Mouse (Mus musculus) heart, embryonic 12.5 days (tissue): Measurements from ENCODE around the gene Rictor. TPM values are rescaled to one million over a fixed set of nuclear protein-coding genes. Genes with fewer than 3 reads are reported as not detected.
"Not testable (repeated sequence)": the region's sequence is repeated elsewhere in the genome, so short reads cannot be mapped to it uniquely, and the experiment has no call there.

Source experiments
- ATAC-seq: fragments of 200-750 bp; cut with Nextera tagmentation; 2 replicates; pipeline ENCODE4 v1.8.0; 2017; ENCODE audit warnings: moderate TSS enrichment, moderate library complexity; ENCODE audit not compliant: insufficient number of reproducible peaks, low FRiP score
- H3K27ac ChIP-seq: fragments of 300-500 bp; sonication (generic); 2 replicates; pipeline ENCODE4 v1.5.1; 2016; ENCODE audit warnings: mild to moderate bottlenecking, moderate library complexity; ENCODE audit not compliant: poor library complexity, severe bottlenecking
- H3K27me3 ChIP-seq: fragments of 300-500 bp; sonication (generic); replicated peaks from 2 replicates; pipeline ENCODE4 v1.6.1; 2016; ENCODE audit warnings: mild to moderate bottlenecking, moderate library complexity
- H3K36me3 ChIP-seq: fragments of 300-500 bp; sonication (generic); 2 replicates; pipeline ENCODE4 v1.6.1; 2016; ENCODE audit warnings: mild to moderate bottlenecking, moderate library complexity
- H3K4me1 ChIP-seq: fragments of 300-500 bp; sonication (generic); replicated peaks from 2 replicates; pipeline ENCODE4 v1.6.1; 2016; ENCODE audit warnings: mild to moderate bottlenecking
- H3K4me2 ChIP-seq: fragments of 300-500 bp; sonication (generic); 2 replicates; pipeline ENCODE4 v1.6.1; 2016; ENCODE audit warnings: mild to moderate bottlenecking, moderate library complexity
- H3K4me3 ChIP-seq: fragments of 300-500 bp; sonication (generic); 2 replicates; pipeline ENCODE4 v1.5.1; 2016; ENCODE audit warnings: mild to moderate bottlenecking
- H3K9ac ChIP-seq: fragments of 300-500 bp; sonication (generic); 2 replicates; pipeline ENCODE4 v1.6.1; 2016; ENCODE audit warnings: mild to moderate bottlenecking, moderate library complexity
- H3K9me3 ChIP-seq: fragments of 300-500 bp; sonication (generic); replicated peaks from 2 replicates; pipeline ENCODE4 v1.6.1; 2016; ENCODE audit warnings: mild to moderate bottlenecking, moderate library complexity
- WGBS: fragments of 180-500 bp; shearing (Covaris S2); methylation state at CpG from one replicate; pipeline ENCODE4 v1.1.7; 2016; 5-methylcytosine and 5-hydroxymethylcytosine counted together
- polyA plus RNA-seq: library from polyadenylated mRNA; unstranded; fragments of >200 nt; fragmentation: Nextera tagmentation; extraction: Ambion mirVana; gene quantifications from 2 replicates; pipeline ENCODE4 v1.2.1, GENCODE M21; 2016

Rictor gene
- polyA plus RNA-seq, 1 experiment from 2014 or later: 33.5 TPM

DNA sequence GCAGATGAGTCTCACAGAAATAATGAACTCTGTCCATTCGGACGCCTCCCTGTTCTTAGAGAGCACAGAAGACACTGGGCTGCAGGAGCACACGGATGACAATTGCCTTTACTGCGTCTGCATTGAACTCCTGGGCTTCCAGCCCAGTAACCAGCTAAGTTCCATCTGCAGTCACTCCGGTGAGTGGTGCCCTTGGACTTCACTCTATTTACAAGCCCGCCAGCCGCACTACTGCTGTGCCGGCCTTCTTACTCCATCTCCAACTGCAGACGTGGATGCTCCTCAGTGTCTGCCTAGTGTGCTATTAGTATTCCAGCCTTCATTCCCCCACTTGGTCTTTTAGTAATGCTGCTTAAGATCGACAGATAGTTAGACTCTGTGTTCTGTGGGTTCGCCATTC is 83.5 kb downstream of the Rictor start:
- Histone ChIP-seq H3K9me3 (no peaks in the 10 kb centered on the region), H3K4me1 (no peaks in the 10 kb centered on the region), H3K4me3 (no peak overlapping the region), H3K4me2 (no peak overlapping the region), H3K36me3 (peaks cover 80% of the 10 kb centered on the region), H3K27ac (no peak overlapping the region), H3K27me3 (no peaks in the 10 kb centered on the region), H3K9ac (no peak overlapping the region)
- whole genome bisulfite sequencing: 92% methylated on average over 11 of the region's 11 CpGs
- no peak for ATAC-seq

GRCm38 (mm10) chr15:6792846-6793245 is 84.7 kb downstream of the Rictor start:
- no peaks in the 10 kb centered on the region for H3K27me3 ChIP-seq
- H3K4me1 ChIP-seq: no peaks in the 10 kb centered on the region
- peaks cover 80% of the 10 kb centered on the region for H3K36me3 ChIP-seq
- no peak for ATAC-seq
- H3K9ac ChIP-seq: no peak overlapping the region
- 86% methylated on average over 7 of the region's 7 CpGs for WGBS
- no peak overlapping the region for H3K4me2 ChIP-seq
- H3K9me3 ChIP-seq: no peaks in the 10 kb centered on the region
- no peak overlapping the region for H3K27ac ChIP-seq
- H3K4me3 ChIP-seq: no peak overlapping the region

- not testable (repeated sequence) for H3K9ac ChIP-seq, H3K4me3 ChIP-seq, H3K9me3 ChIP-seq, H3K4me2 ChIP-seq, H3K4me1 ChIP-seq, H3K27ac ChIP-seq, ATAC-seq, H3K27me3 ChIP-seq
- WGBS: 97% methylated on average over 8 of the region's 8 CpGs
- peaks cover 31% of the 10 kb centered on the region for H3K36me3 ChIP-seq
Measured at GRCm38 (mm10) chr15:6801212-6801611, 93.0 kb downstream of the Rictor start.

- no peaks in the 10 kb centered on the region for H3K36me3 ChIP-seq
- H3K4me3 ChIP-seq: no peak overlapping the region
- ATAC-seq: no peak
- no peak overlapping the region for H3K9ac ChIP-seq
- no peak overlapping the region for H3K27ac ChIP-seq
- 0 out of 2 replicates have a peak, but pooled peaks cover 5% of the 10 kb centered on the region for H3K9me3 ChIP-seq
- H3K4me2 ChIP-seq: no peak overlapping the region
- no peaks in the 10 kb centered on the region for H3K4me1 ChIP-seq
- H3K27me3 ChIP-seq: no peaks in the 10 kb centered on the region
- 57% methylated on average over 4 of the region's 4 CpGs for WGBS
Measured at GRCm38 (mm10) chr15:6815807-6816206, 107.6 kb downstream of the Rictor start.

- no peaks in the 10 kb centered on the region for H3K36me3 ChIP-seq
- H3K27ac ChIP-seq: no peak overlapping the region
- H3K9ac ChIP-seq: no peak overlapping the region
- ATAC-seq: no peak
- H3K27me3 ChIP-seq: no peaks in the 10 kb centered on the region
- WGBS: 42% methylated on average over 4 of the region's 4 CpGs
- no peaks in the 10 kb centered on the region for H3K9me3 ChIP-seq
- no peaks in the 10 kb centered on the region for H3K4me1 ChIP-seq
- no peak overlapping the region for H3K4me3 ChIP-seq
- no peak overlapping the region for H3K4me2 ChIP-seq
Measured at GRCm38 (mm10) chr15:6840199-6840598, 132.0 kb downstream of the Rictor start.

GRCm38 (mm10) chr15:6849851-6850250 is 141.7 kb downstream of the Rictor start:
- H3K4me1 ChIP-seq: no peaks in the 10 kb centered on the region
- no peak overlapping the region for H3K4me3 ChIP-seq
- no peaks in the 10 kb centered on the region for H3K27me3 ChIP-seq
- no peak overlapping the region for H3K4me2 ChIP-seq
- no peak overlapping the region for H3K27ac ChIP-seq
- no peak for ATAC-seq
- WGBS: 65% methylated on average over 1 of the region's 1 CpGs
- H3K9ac ChIP-seq: no peak overlapping the region
- no peaks in the 10 kb centered on the region for H3K9me3 ChIP-seq
- H3K36me3 ChIP-seq: no peaks in the 10 kb centered on the region

Other genes with a start within 250 kb of the Rictor start
- 4.3 and 7.0 TPM in 2 replicates for gene Fyb, start 185.5 kb upstream of the Rictor start, polyA plus RNA-seq
- 2.0 and 2.1 TPM in 2 replicates for gene Osmr, start 166.6 kb downstream of the Rictor start, polyA plus RNA-seq